In the genomic region with DNA sequence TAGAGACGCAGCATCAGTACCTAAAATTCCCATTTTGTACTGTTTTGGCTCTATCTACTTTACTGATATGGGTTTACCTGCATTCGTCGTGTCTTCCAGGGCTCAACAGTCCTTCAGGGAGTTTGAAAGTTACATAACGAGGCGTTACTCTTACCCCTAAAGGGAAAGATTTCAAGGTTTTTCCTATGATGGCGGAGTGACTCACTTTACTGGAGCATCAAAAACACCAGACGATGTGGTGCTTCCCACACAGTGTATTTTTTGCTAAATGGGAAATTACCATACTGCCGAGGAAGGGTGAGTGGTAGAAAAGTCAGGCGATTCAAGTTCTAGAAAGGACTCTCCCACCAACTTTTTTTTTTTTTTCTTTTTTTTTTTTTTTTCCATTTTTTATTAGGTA, we compare ENCODE assay signal across 29 mouse cellular contexts. TPM values are rescaled to one million over a fixed set of nuclear protein-coding genes. Genes with fewer than 3 reads are reported as not detected.
DNase-seq lines count a peak whose midpoint lies in the region; TF ChIP-seq lines count a peak whose summit lies in the region.
"Had no signal": no experiment of that assay in that cellular context is flagged by ENCODE, and none has a peak within 500 bp of the region (broad histone marks: within the 10 kb centered on the region; RNA-seq: fewer than 3 reads in every experiment).

No protein-coding gene starts in this region.

- H3K4me3 ChIP-seq in layer of hippocampus, adult 2 months, result no peak overlapping the region
- H3K4me3 ChIP-seq: embryonic facial prominence, embryonic 10.5 days; heart, embryonic 10.5 days; intestine, embryonic 15.5 days had no signal

- peak overlapping the region; percentile 18; the same call in 1 of the 2 replicates for H3K27ac ChIP-seq in layer of hippocampus, adult 2 months
- H3K27ac ChIP-seq: embryonic facial prominence, embryonic 10.5 days; heart, embryonic 10.5 days; hindbrain, embryonic 14.5 days; intestine, embryonic 15.5 days; liver, embryonic 14.5 days; stomach, postnatal 0 days had no signal

- TF ChIP-seq CTCF in layer of hippocampus, adult 2 months (conservative IDR thresholded peaks at IDR 0.05), result no peak

- peak in 1 of 2 experiments; percentile 68 for DNase-seq in layer of hippocampus, adult 2 months (ENCODE audit: low spot score in 2 of 2)
- no peak for DNase-seq in layer of hippocampus, postnatal 10 days (ENCODE audit: low spot score in 2 of 2)
- DNase-seq in right cerebral cortex, postnatal 36 days (ENCODE audit: low spot score in 2 of 2), result peak; percentile 21 to 60
- DNase-seq in right cerebral cortex, postnatal 4 days, result no peak
- DNase-seq in induced T-regulatory cell, adult 2 months (ENCODE audit: low read depth), result peak; percentile 15
- peak; percentile 89 for DNase-seq in telencephalon, adult 2 months (ENCODE audit: low read depth, low spot score)
- no peak for DNase-seq in adrenal gland, postnatal 25 days
- no peak for DNase-seq in kidney, postnatal 36 days
- DNase-seq: adrenal gland, postnatal 14 days; B cell, adult 2 months; cerebellum, adult 11 months; cerebellum, adult 9-11 months; gastrocnemius, postnatal 10 days; heart, postnatal 4 days; kidney, adult 8-10 months; kidney, postnatal 10 days; lung, embryonic 14.5 days; lung, postnatal 4 days; midbrain, embryonic 14.5 days had no signal

RNA-seq across cellular contexts. Expression of a gene that starts 42.9 kb away (rescaled TPM):
- total RNA-seq in layer of hippocampus, adult 2 months (2021), result not detected
- not detected for total RNA-seq in layer of hippocampus, postnatal 10 days (2021)
- total RNA-seq in adrenal gland, postnatal 25 days (2021), result not detected in 2 replicates
- total RNA-seq: adrenal gland, postnatal 14 days; common myeloid progenitor, adult 5-6 weeks; granulocyte monocyte progenitor cell, adult 5-6 weeks; heart, postnatal 4 days; left cerebral cortex, adult 8-10 months; megakaryocyte-erythroid progenitor cell, adult 5-6 weeks had no signal

RNA-seq across cellular contexts. Expression of a gene that starts 47.5 kb away (rescaled TPM):
- under 1 TPM; 0.74 to 0.88 TPM for total RNA-seq in layer of hippocampus, adult 2 months (2021)
- total RNA-seq in layer of hippocampus, postnatal 10 days (2021), result 1 to 10 TPM in 1 of 2 experiments, under 1 TPM in 1; 0.89 to 1.2 TPM
- 2.5 and 3.5 TPM in 2 replicates for total RNA-seq in adrenal gland, postnatal 25 days (2021)

Comparison
In these comparisons a context has a peak if more than half of its experiments do, and no peak if none do; other contexts are left out.
1. DNase-seq: peak in right cerebral cortex, postnatal 36 days (2 of 2), induced T-regulatory cell, adult 2 months (single experiment) and telencephalon, adult 2 months (single experiment); none in layer of hippocampus, postnatal 10 days (0 of 2), right cerebral cortex, postnatal 4 days (single experiment), adrenal gland, postnatal 25 days (single experiment) and kidney, postnatal 36 days (0 of 2).